Mouse (Mus musculus): ENCODE results near the gene Ppm1j. TPM values are rescaled to one million over a fixed set of nuclear protein-coding genes. Genes with fewer than 3 reads are reported as not detected.

The Ppm1j gene
- total RNA-seq, 2 experiments from 2014 or later: 1.0 to 2.2 TPM

- peak; percentile 53 for DNase-seq
- intact Hi-C loops (cut with DNase I): no loop called here
Observed at GRCm38 (mm10) chr3:104782061-104782681, 1.3 kb downstream of the Ppm1j start.

DNA sequence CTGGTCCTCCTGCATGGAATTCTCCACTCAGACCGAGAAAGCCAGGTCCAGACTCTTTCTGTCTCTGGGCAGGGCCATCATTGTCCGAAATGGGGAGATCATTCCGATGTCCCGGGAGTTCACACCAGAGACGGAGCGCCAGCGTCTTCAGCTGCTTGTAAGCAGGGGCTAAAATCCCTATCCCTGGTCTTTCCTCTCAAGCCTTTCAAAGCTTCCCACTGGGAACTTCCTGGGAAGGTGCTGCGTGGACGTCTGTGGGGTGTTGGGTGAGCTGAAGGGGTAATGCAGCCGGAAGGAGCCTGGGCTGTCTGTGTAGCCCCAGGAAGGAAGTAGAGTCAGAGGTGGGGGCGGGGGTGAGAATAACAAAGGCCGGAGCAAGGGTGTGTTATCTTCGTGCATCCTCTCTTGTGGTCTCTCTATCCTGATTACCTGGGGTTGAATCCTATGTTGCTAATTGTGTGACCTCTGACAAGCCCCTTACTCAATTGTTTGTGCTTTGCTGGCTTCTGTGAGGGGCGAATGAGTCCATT lies 3.2 kb downstream of the Ppm1j start:
- intact Hi-C loops (cut with DNase I): no loop called here

DNA sequence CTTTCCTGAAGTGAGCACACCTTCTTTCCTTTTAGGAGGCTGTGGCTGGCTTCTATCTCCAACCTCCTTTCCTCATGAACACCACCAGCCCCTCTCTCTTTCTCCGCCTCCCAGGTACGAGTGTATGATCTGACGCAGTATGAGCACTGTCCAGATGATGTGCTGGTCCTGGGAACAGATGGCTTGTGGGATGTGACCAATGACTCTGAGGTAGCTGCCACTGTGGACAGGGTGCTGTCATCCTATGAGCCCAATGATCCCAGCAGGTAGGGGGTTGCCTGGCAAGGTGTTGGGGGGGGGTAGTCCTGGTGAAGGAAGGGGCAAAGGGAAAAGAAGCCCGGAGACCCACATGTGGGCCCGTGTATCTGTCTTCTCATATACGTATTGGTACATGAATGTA lies 4.4 kb downstream of the Ppm1j start:
- intact Hi-C loops (cut with DNase I): no loop called here
- DNase-seq: no peak

More for the DNA sequence above, 3.2 kb downstream of the Ppm1j start:
- DNase-seq: no peak

DNA sequence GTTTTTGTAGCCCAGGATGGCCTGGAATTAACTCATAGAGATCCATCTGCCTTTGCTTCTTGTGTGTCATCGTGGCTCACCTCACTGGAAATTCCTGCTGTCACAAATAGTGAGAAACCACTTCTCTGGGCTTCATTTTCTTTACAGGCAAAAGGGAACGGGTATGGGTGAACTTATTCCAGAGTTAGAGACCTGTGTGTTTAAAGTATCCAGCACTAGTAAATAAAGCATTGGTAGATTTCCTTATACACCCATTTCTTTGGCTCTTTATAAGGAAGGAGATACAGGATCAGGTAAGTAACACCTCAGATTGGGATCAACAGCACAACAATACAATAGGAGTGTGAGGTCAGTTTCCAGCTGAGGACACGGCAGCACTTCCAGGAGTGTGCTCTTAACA lies 7.2 kb downstream of the Ppm1j start, which contains the start of gene Rhoc:
TSS of gene Rhoc (plus strand) at position 301 of the 400 bp plus-strand sequence.
- no peak for DNase-seq
- intact Hi-C loops (cut with DNase I): no loop called here

GRCm38 (mm10) chr3:104788561-104789311 lies 7.9 kb downstream of the Ppm1j start:
- intact Hi-C loops (cut with DNase I): no loop called here

GRCm38 (mm10) chr3:104789312-104789605 lies 8.4 kb downstream of the Ppm1j start:
- intact Hi-C loops (cut with DNase I): no loop called here
- no peak for DNase-seq

More at GRCm38 (mm10) chr3:104788561-104789311, 7.9 kb downstream of the Ppm1j start:
- peak; percentile 82 for DNase-seq

GRCm38 (mm10) chr3:104789822-104790221 lies 9.0 kb downstream of the Ppm1j start:
- intact Hi-C loops (cut with DNase I): no loop called here

GRCm38 (mm10) chr3:104790401-104790937 lies 9.6 kb downstream of the Ppm1j start:
- intact Hi-C loops (cut with DNase I): no loop called here
- DNase-seq: no peak

More at GRCm38 (mm10) chr3:104789822-104790221, 9.0 kb downstream of the Ppm1j start:
- DNase-seq: peak; percentile 27

DNA sequence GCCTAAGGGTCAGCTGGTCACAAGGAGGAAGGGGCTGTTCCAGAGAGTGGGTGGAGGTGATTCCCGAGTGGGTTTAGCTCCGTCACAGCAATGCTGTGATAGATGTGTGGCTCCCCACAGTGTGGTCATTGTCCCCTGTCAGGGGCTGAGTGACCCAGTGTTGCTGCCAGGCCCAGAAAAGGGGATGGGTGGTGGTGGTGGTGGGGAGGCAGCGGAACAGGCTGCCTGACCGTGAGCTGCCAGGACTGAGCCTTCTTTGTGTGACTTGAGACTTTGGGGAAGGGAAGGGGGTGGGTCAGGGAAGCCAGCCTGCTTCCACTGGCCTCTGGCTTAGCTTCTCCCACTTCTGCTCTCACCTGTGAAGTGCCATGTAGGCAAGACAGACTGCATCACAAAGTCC lies 10.2 kb downstream of the Ppm1j start:
- no peak for DNase-seq
- intact Hi-C loops (cut with DNase I): no loop called here

DNA sequence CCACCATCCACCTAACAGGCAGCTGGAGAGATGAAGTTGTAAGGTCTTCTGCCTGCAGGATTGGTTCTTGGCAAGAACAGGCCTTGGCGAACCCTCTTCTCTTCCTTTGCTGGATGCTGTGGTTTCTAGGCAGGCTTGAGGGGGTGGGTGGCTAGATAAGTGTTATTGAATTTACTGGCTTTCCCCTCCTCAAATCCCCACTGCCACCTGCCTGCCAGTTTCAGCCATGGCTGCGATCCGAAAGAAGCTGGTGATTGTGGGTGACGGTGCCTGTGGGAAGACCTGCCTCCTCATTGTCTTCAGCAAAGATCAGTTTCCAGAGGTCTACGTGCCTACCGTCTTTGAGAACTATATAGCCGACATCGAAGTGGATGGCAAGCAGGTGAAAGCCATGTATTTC lies 10.8 kb downstream of the Ppm1j start:
- DNase-seq: no peak
- intact Hi-C loops (cut with DNase I): no loop called here

DNA sequence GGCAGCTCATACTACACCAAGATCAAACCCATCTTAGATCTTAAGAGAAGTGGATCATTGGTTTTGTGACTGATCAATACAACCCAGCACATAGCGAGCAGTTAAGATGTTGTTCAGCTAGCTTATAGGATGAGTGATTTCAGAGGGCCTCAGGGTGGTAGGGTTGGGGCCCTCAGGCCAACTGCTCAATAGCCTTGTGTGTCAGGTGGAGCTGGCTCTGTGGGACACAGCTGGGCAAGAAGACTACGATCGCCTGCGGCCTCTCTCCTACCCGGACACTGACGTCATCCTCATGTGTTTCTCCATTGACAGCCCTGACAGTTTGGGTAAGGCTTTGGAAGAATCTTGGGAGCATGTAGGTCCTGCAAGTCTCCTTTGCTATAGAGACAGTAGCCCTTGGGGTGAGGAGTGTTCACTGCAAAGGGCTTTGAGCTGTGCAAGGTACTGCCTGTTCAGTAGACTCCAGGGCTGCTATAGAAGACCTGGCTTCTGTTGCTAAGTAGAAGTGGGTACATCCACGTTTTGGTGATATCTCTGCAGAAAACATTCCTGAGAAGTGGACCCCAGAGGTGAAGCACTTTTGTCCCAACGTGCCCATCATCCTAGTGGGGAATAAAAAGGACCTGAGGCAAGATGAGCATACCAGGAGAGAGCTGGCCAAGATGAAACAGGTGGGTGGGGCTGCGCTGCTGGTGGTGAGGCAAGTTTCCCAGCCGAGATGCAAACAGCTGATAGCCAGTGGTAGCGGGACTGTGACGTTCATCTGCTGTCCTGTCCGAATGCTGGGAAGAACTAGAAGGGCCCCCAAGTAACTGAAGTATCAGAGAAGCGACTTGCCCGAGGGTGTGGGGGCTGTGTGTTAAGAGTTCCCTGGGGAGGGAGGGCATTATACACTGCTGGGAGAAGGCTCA lies 11.8 kb downstream of the Ppm1j start:
- DNase-seq: no peak
- intact Hi-C loops (cut with DNase I): no loop called here

- DNase-seq: peak; percentile 94
- intact Hi-C loops (cut with DNase I): no loop called here
Observed at GRCm38 (mm10) chr3:104793871-104794828, 13.3 kb downstream of the Ppm1j start.

GRCm38 (mm10) chr3:104794953-104795470 lies 14.2 kb downstream of the Ppm1j start:
- intact Hi-C loops (cut with DNase I): no loop called here
- no peak for DNase-seq

DNA sequence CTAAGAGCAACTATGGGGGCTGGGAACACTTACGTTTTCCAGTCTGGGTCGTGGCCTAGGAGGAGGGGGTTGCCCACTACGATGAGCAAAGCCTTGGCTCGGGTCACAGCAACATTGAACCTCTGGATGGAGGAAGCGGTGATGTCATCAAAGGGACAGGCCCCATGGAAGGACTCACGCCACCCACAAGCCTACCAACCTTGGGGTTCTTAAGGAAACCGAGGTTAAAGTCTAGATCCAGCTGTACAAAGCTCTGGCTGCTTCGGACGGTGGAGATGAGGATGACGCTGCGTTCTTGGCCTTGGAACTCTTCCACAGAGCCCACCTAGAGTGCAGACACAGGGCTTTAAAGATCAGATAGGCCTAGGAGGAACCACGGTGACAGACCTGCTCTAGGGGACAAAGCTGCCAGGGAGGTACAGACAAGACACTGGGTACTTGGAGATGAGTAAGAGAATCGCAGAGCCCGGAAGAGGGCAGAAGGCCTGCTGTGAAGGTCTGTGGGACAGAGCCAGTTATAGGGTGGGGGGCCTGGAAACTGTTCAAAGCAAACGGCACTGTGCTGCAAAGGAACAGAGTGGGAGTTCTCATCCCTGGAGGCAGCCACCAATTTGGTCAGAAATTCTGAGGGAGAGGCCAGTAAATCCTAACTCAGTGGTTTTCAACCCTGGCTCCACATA lies 14.9 kb downstream of the Ppm1j start:
- no peak for DNase-seq
- intact Hi-C loops (cut with DNase I): no loop called here

DNA sequence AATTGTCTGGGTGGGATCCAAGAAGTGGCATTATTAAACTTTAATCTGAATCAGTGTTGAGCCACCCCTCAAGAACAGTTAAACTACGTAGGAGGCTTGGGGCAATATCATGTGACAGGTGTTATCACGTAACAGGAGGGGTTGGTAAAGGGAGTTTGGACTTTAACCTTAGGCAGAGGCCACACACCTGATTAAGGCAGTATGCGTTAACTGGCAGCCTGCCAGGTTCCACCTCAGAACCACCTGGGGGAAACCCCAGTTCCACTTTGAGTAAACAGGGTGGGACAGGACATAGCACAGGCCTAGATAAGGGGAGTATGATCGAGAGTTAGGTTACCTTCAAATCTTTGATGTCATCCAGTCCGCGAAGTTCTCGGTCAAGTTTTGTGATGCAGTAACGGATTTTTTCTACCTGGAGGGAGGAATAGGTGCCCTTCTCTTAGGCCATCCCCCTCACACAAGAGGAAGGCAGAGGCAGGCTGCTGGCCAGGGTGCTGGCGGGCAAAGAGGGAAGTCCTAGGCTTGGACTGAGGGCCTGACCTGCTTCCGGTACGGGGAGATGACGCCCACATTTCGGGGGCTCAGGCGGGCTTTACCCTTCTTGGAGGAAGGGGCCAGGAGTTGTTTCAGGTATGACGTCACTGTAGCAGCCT lies 15.7 kb downstream of the Ppm1j start:
- DNase-seq: no peak
- intact Hi-C loops (cut with DNase I): no loop called here

- DNase-seq: no peak
- intact Hi-C loops (cut with DNase I): no loop called here
Observed at GRCm38 (mm10) chr3:104800681-104801080, 19.8 kb downstream of the Ppm1j start.

GRCm38 (mm10) chr3:104801481-104801880 lies 20.6 kb downstream of the Ppm1j start:
- intact Hi-C loops (cut with DNase I): no loop called here
- no peak for DNase-seq

GRCm38 (mm10) chr3:104804312-104804711 lies 23.5 kb downstream of the Ppm1j start:
- intact Hi-C loops (cut with DNase I): no loop called here
- DNase-seq: no peak
